Mouse (Mus musculus) frontal cortex, postnatal 14 days (tissue): ENCODE data around the gene Slc17a8.

Source experiments
- DNase-seq, 2 experiments: peaks; one replicate each; pipeline ENCODE4 v3.0.0; 2022; ENCODE audit warnings: low spot score in 2 of 2

Gene Slc17a8

DNA sequence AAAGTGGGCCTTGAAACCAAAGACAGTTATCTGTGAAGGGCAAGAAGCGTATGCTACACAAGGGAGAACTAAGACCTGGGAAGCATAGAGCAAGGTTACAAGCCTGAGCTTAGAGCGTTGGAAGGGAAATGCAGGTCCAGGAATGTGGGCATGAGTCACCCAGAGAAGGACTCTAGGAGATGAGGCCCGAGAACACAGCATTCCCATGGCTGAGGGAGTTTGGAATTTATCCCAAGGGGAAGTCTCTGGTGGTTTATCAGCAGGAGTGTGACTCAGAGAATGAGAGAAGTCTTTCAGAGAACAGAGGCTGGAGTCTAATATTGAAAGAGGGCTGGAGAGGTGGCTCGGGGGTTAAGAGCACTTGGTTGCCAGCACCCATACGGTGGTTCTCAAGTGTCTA lies 94.0 kb downstream of the Slc17a8 start:
- no peak for DNase-seq

- DNase-seq, result no peak
Measured at GRCm38 (mm10) chr10:89525823-89526222, 95.2 kb downstream of the Slc17a8 start.
